Mouse (Mus musculus): ENCODE measurements at regions not wholly inside any gene's neighbourhood (a gene's known extent, or its start where the extent isn't known, plus 50 kb on each side); places are given as distances from the start of the nearest gene placed in this dataset.
A peak's percentile ranks its signal among the peaks of the same experiment; 100 is the strongest.
"Not testable (repeated sequence)": the region's sequence is repeated elsewhere in the genome, so short reads cannot be mapped to it uniquely, and the experiment has no call there.

DNA sequence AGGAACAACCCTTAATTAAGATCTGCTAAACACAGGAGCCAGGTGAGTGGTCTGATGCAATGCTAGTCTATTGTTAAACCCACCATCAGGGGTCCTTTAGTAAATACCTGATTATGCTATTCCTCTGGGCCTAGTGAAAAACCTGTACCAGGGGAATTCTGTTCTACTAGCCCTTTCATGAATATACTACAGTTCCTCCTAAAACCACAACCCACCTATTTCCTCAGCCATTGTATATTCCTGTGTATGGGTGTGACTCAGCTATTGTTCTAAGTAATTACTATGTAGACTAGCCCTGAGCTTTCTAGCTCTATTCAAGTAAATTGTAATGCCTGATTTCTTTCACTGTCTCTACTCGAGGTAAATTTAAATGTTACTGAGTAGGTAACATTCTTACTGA lies 57.0 kb upstream of the Egfem1 start:
- H3K27ac ChIP-seq; H3K9me3 ChIP-seq; H3K27me3 ChIP-seq; H3K4me2 ChIP-seq; H3K4me3 ChIP-seq (replicated peaks); H3K9ac ChIP-seq; H3K4me1 ChIP-seq; H3K36me3 ChIP-seq (replicated peaks); ATAC-seq (ENCODE audit: low FRiP score): not testable (repeated sequence)
- 63% methylated on average over 1 of the region's 1 CpGs for WGBS

DNA sequence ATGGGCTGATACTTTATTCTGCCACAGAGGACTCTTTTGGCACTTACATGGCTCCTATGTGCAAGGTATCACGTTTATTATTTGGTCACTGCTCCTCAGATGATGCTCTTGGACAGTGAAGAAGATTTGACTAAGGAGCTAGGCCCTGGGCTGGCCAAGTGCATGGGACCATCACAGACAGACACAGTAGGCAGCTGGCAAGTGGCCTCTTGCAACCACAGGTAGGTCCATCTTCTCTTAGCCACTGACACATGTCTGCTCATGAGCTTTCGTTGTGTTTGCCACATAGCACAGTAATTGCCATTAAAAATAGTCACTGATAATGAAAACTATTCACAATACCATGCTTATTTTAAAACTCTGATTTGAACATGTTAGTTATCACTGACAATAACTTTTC lies 54.1 kb upstream of the Egfem1 start:
- 84% methylated on average over 2 of the region's 2 CpGs for WGBS
- no peak overlapping the region for H3K27ac ChIP-seq
- no peaks in the 10 kb centered on the region for H3K9me3 ChIP-seq
- H3K4me3 ChIP-seq (replicated peaks): no peak overlapping the region
- H3K9ac ChIP-seq: no peak overlapping the region
- no peak overlapping the region for H3K4me2 ChIP-seq
- H3K36me3 ChIP-seq (replicated peaks): no peaks in the 10 kb centered on the region
- no peaks in the 10 kb centered on the region for H3K27me3 ChIP-seq
- H3K4me1 ChIP-seq: peaks cover 6% of the 10 kb centered on the region
- ATAC-seq (ENCODE audit: low FRiP score): no peak

DNA sequence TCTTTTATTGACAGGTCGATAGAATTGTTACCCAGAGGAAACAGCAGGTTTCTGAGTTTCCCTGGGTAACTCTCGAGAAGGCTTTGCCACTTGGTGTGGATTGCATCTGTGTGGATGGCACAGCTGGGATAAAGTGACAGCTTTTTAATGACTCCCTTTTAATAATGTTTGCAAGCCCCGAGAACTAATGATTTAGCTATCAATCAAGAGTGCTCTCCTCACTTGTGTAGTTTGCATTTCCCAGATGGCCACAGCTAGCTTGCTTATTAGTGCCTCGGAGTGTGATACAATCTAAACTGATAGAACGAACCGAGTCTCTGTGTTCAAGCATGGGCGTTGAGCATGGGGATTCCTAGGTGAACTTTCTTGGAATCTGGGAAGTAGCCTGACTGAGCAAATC lies 51.0 kb upstream of the Egfem1 start:
- H3K4me2 ChIP-seq: no peak overlapping the region
- ATAC-seq (ENCODE audit: low FRiP score): peak; percentile 46
- no peaks in the 10 kb centered on the region for H3K27me3 ChIP-seq
- H3K4me3 ChIP-seq (replicated peaks): no peak overlapping the region
- H3K27ac ChIP-seq: no peak overlapping the region
- no peaks in the 10 kb centered on the region for H3K9me3 ChIP-seq
- no peak overlapping the region for H3K9ac ChIP-seq
- WGBS: 41% methylated on average over 7 of the region's 7 CpGs
- H3K4me1 ChIP-seq: peaks cover 6% of the 10 kb centered on the region
- H3K36me3 ChIP-seq (replicated peaks): no peaks in the 10 kb centered on the region

DNA sequence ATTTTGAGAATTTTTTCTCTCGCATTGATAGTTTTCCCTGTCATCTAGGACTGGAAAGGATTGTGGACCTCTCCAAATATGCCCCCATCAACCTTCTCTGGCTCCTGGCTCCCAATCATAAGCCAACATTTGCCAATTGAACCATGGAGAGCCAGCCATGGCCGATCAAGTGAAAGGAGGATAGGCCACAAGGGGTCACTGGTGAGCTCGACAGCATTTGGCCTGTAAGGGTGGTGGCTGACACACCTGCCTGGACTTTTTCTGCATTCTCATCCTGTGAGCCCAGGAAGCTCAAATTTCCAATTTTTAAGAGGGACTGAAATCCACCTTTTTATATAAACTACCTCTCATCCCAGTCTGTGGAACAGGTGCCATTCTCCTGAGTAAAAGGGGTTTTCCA lies 50.0 kb upstream of the Egfem1 start:
- Histone ChIP-seq H3K4me3 (replicated peaks) (no peak overlapping the region), H3K4me2 (no peak overlapping the region), H3K9me3 (no peaks in the 10 kb centered on the region), H3K4me1 (peaks cover 11% of the 10 kb centered on the region), H3K27ac (no peak overlapping the region), H3K9ac (no peak overlapping the region), H3K27me3 (no peaks in the 10 kb centered on the region), H3K36me3 (replicated peaks) (no peaks in the 10 kb centered on the region)
- no peak for ATAC-seq (ENCODE audit: low FRiP score)
- WGBS: 43% methylated on average over 3 of the region's 3 CpGs

Data from forebrain, embryonic 12.5 days (tissue).